Mouse (Mus musculus) retina, embryonic 14.5 days (tissue): Measurements from ENCODE around the gene Dnmt3b.
A peak's percentile ranks its signal among the peaks of the same experiment; 100 is the strongest.

ENCODE experiments used
- DNase-seq: peaks from one replicate; pipeline ENCODE4 v3.0.0-alpha.2; 2015; ENCODE audit warnings: low spot score

Gene Dnmt3b

GRCm38 (mm10) chr2:153649298-153650013 is at the start of gene Dnmt3b:
Gene Dnmt3b (plus strand): TSS chr2:153649450.
- peak; percentile 79 for DNase-seq

GRCm38 (mm10) chr2:153600021-153600666 is 49.1 kb upstream of the Dnmt3b start:
- DNase-seq, result peak; percentile 69

GRCm38 (mm10) chr2:153600667-153601648 is 48.3 kb upstream of the Dnmt3b start:
- no peak for DNase-seq

- DNase-seq, result peak; percentile 62
Observed at GRCm38 (mm10) chr2:153603724-153604123, 45.5 kb upstream of the Dnmt3b start.

- DNase-seq, result no peak
Observed at GRCm38 (mm10) chr2:153606421-153606820, 42.8 kb upstream of the Dnmt3b start.

- DNase-seq, result no peak
Observed at GRCm38 (mm10) chr2:153607870-153608515, 41.3 kb upstream of the Dnmt3b start.

- DNase-seq, result no peak
Observed at GRCm38 (mm10) chr2:153609058-153609457, 40.2 kb upstream of the Dnmt3b start.

- DNase-seq, result peak; percentile 92
Observed at GRCm38 (mm10) chr2:153609548-153609947, 39.7 kb upstream of the Dnmt3b start.

GRCm38 (mm10) chr2:153610426-153611240 is 38.6 kb upstream of the Dnmt3b start:
- DNase-seq, result no peak

GRCm38 (mm10) chr2:153611241-153611630 is 38.0 kb upstream of the Dnmt3b start:
- DNase-seq, result no peak

GRCm38 (mm10) chr2:153611743-153612142 is 37.5 kb upstream of the Dnmt3b start:
- DNase-seq, result no peak

- no peak for DNase-seq
Observed at GRCm38 (mm10) chr2:153612594-153613281, 36.5 kb upstream of the Dnmt3b start.

GRCm38 (mm10) chr2:153616893-153617292 is 32.4 kb upstream of the Dnmt3b start:
- DNase-seq, result no peak

GRCm38 (mm10) chr2:153618439-153618838 is 30.8 kb upstream of the Dnmt3b start:
- DNase-seq, result no peak

- DNase-seq, result no peak
Observed at GRCm38 (mm10) chr2:153618889-153619288, 30.4 kb upstream of the Dnmt3b start.

- DNase-seq, result no peak
Observed at GRCm38 (mm10) chr2:153622449-153622848, 26.8 kb upstream of the Dnmt3b start.

GRCm38 (mm10) chr2:153630950-153631349 is 18.3 kb upstream of the Dnmt3b start:
- DNase-seq, result no peak

GRCm38 (mm10) chr2:153631976-153632870 is 17.0 kb upstream of the Dnmt3b start, which contains the start of gene Commd7:
Gene Commd7 (minus strand): TSS chr2:153632781.
- peak; percentile 89 for DNase-seq

GRCm38 (mm10) chr2:153632871-153633226 is 16.4 kb upstream of the Dnmt3b start:
- no peak for DNase-seq
